ENCODE assay signal across 32 mouse cellular contexts in the genomic region with DNA sequence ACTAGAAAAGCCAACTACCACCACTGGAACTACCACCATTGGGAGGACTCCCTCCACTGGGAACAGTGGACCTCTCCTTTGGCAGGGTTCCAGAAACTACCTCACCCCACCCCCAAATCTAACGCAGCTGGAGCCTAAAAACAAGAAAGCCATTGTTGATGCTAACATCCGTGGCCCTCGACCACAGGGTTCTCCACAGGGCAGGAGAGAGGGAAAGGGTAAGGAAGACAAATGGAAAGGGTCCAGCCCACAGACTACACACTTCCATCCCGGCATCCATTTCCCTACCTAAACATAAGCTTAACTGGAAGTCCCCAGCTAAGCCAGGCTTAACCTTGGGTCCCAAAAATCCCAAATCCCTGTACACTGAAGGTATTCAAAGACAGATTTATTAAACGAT. TPM values are rescaled to one million over a fixed set of nuclear protein-coding genes. Genes with fewer than 3 reads are reported as not detected.
A peak's percentile ranks its signal among the peaks of the same experiment; 100 is the strongest.
DNase-seq lines count a peak whose midpoint lies in the region; ATAC-seq and TF ChIP-seq lines count a peak whose summit lies in the region.
"Had no signal": no experiment of that assay in that cellular context is flagged by ENCODE, and none has a peak within 500 bp of the region (broad histone marks: within the 10 kb centered on the region; RNA-seq: fewer than 3 reads in every experiment).

No protein-coding gene starts in this region.

- no peaks in the 10 kb centered on the region for H3K4me1 ChIP-seq in hindbrain, embryonic 11.5 days (replicated peaks; ENCODE audit: control insufficient read depth, insufficient read depth, low read length)
- no peaks in the 10 kb centered on the region for H3K4me1 ChIP-seq in hindbrain, postnatal 0 days (ENCODE audit: insufficient read depth, low read length)
- H3K4me1 ChIP-seq in neural tube, embryonic 11.5 days (ENCODE audit: control insufficient read depth, insufficient read depth, low read length): no peaks in the 10 kb centered on the region
- H3K4me1 ChIP-seq: intestine, embryonic 15.5 days had no signal

- peak; percentile 51; the same call in 1 of the 2 replicates for ATAC-seq in hindbrain, embryonic 11.5 days (ENCODE audit: low FRiP score)
- no peak for ATAC-seq in hindbrain, postnatal 0 days
- peak; percentile 55; the same call in 1 of the 2 replicates for ATAC-seq in neural tube, embryonic 11.5 days (ENCODE audit: insufficient read depth, low FRiP score, low TSS enrichment)
- ATAC-seq: CD4-positive, CD25-positive, alpha-beta regulatory T cell, adult 4 months; forebrain, embryonic 14.5 days; forebrain, postnatal 0 days; intestine, embryonic 15.5 days had no signal

- H3K36me3 ChIP-seq in hindbrain, embryonic 11.5 days (ENCODE audit: control insufficient read depth, insufficient read depth, low read length): no peaks in the 10 kb centered on the region
- H3K36me3 ChIP-seq in hindbrain, postnatal 0 days (ENCODE audit: insufficient read depth, low read length): no peaks in the 10 kb centered on the region
- no peaks in the 10 kb centered on the region for H3K36me3 ChIP-seq in neural tube, embryonic 11.5 days (ENCODE audit: control insufficient read depth, insufficient read depth, low read length)
- H3K36me3 ChIP-seq: embryonic facial prominence, embryonic 10.5 days; embryonic facial prominence, embryonic 13.5 days; heart, embryonic 12.5 days; heart, embryonic 15.5 days; hindbrain, embryonic 13.5 days; intestine, embryonic 15.5 days had no signal

- no peak for DNase-seq in hindbrain, embryonic 11.5 days (ENCODE audit: low spot score)
- no peak for DNase-seq in hindbrain, postnatal 0 days (ENCODE audit: low spot score)
- peak; percentile 40 for DNase-seq in neural tube, embryonic 11.5 days (ENCODE audit: low spot score)
- DNase-seq in neural tube, embryonic 10.5 days (ENCODE audit: extremely low spot score, low spot score): no peak
- peak; percentile 52 for DNase-seq in R1 (ENCODE audit: low read depth, low spot score)
- DNase-seq in ZHBTc4 (ENCODE audit: low read depth, low spot score): peak; percentile 6
- DNase-seq in gastrocnemius, postnatal 14 days: no peak
- DNase-seq in right cerebral cortex, adult 2 months (ENCODE audit: low spot score in 2 of 2): no peak
- DNase-seq: adrenal gland, adult 2 months; adrenal gland, postnatal 14 days; cerebellum, adult 11-12 months; cerebellum, adult 8-10 months; cerebellum, postnatal 10 days; cerebellum, postnatal 36 days; embryo, embryonic 11 days; forebrain, postnatal 0 days; gastrocnemius, adult 2 months; gastrocnemius, postnatal 25 days; heart, adult 18-20 months; heart, postnatal 10 days; heart, postnatal 36 days had no signal

- no peak overlapping the region for H3K4me2 ChIP-seq in hindbrain, embryonic 11.5 days (replicated peaks; ENCODE audit: low read depth, low read length)
- H3K4me2 ChIP-seq in hindbrain, postnatal 0 days (ENCODE audit: low read depth, low read length): no peak overlapping the region
- no peak overlapping the region for H3K4me2 ChIP-seq in neural tube, embryonic 11.5 days (ENCODE audit: low read depth)
- H3K4me2 ChIP-seq: embryonic facial prominence, embryonic 13.5 days; heart, embryonic 12.5 days; heart, embryonic 15.5 days; hindbrain, embryonic 13.5 days; intestine, embryonic 15.5 days had no signal

- no peak overlapping the region for H3K4me3 ChIP-seq in hindbrain, embryonic 11.5 days (ENCODE audit: low read depth, low read length)
- H3K4me3 ChIP-seq in hindbrain, postnatal 0 days (ENCODE audit: low read length): no peak overlapping the region
- H3K4me3 ChIP-seq in neural tube, embryonic 11.5 days (ENCODE audit: low read depth, low read length): no peak overlapping the region
- H3K4me3 ChIP-seq: embryonic facial prominence, embryonic 10.5 days; embryonic facial prominence, embryonic 13.5 days; erythroblast, embryonic 14.5 days; gastrocnemius, adult 2 months; heart, embryonic 12.5 days; heart, embryonic 15.5 days; hindbrain, embryonic 13.5 days; intestine, embryonic 15.5 days had no signal

- H3K9me3 ChIP-seq in hindbrain, embryonic 11.5 days (ENCODE audit: control insufficient read depth, low read length): no peaks in the 10 kb centered on the region
- H3K9me3 ChIP-seq in hindbrain, postnatal 0 days (ENCODE audit: low read length): no peaks in the 10 kb centered on the region
- no peaks in the 10 kb centered on the region for H3K9me3 ChIP-seq in neural tube, embryonic 11.5 days (ENCODE audit: control insufficient read depth, low read length)
- H3K9me3 ChIP-seq: embryonic facial prominence, embryonic 10.5 days; embryonic facial prominence, embryonic 13.5 days; heart, embryonic 12.5 days; heart, embryonic 15.5 days; hindbrain, embryonic 13.5 days; intestine, embryonic 15.5 days had no signal

- 58% methylated on average over 5 of the region's 5 CpGs for WGBS in hindbrain, embryonic 11.5 days
- 20% methylated on average over 5 of the region's 5 CpGs for WGBS in hindbrain, postnatal 0 days
- 58% methylated on average over 5 of the region's 5 CpGs for WGBS in neural tube, embryonic 11.5 days

- H3K27me3 ChIP-seq in hindbrain, embryonic 11.5 days (ENCODE audit: control insufficient read depth, insufficient read depth, low read length): no peaks in the 10 kb centered on the region
- no peaks in the 10 kb centered on the region for H3K27me3 ChIP-seq in hindbrain, postnatal 0 days (ENCODE audit: insufficient read depth, low read length)
- H3K27me3 ChIP-seq in neural tube, embryonic 11.5 days (ENCODE audit: control insufficient read depth, insufficient read depth, low read length): no peaks in the 10 kb centered on the region
- H3K27me3 ChIP-seq: embryonic facial prominence, embryonic 13.5 days; heart, embryonic 12.5 days; heart, embryonic 15.5 days; hindbrain, embryonic 13.5 days; intestine, embryonic 15.5 days had no signal

- no peak overlapping the region for H3K9ac ChIP-seq in hindbrain, embryonic 11.5 days (ENCODE audit: low read depth, low read length)
- H3K9ac ChIP-seq in hindbrain, postnatal 0 days (replicated peaks; ENCODE audit: low read length): no peak overlapping the region
- H3K9ac ChIP-seq in neural tube, embryonic 11.5 days (ENCODE audit: low read length): no peak overlapping the region
- H3K9ac ChIP-seq: embryonic facial prominence, embryonic 13.5 days; forebrain, postnatal 0 days; heart, embryonic 12.5 days; heart, embryonic 15.5 days; hindbrain, embryonic 13.5 days; intestine, embryonic 15.5 days had no signal

- no peak overlapping the region for H3K27ac ChIP-seq in hindbrain, embryonic 11.5 days (ENCODE audit: low read depth, low read length)
- no peak overlapping the region for H3K27ac ChIP-seq in hindbrain, postnatal 0 days
- no peak overlapping the region for H3K27ac ChIP-seq in neural tube, embryonic 11.5 days (ENCODE audit: low read depth, low read length)
- H3K27ac ChIP-seq: embryonic facial prominence, embryonic 10.5 days; embryonic facial prominence, embryonic 13.5 days; gastrocnemius, adult 2 months; heart, embryonic 15.5 days; intestine, embryonic 15.5 days had no signal

- intact Hi-C loops in gastrocnemius, postnatal 14 days (cut with DNase I; ENCODE audit: low total_unique reads): no loop called here

- TF ChIP-seq CTCF in hindbrain, postnatal 0 days (IDR thresholded peaks at IDR 0.05; ENCODE audit: low read depth): no peak

RNA-seq across cellular contexts. Expression of a gene that starts 59.0 kb away (rescaled TPM):
- polyA plus RNA-seq in hindbrain, embryonic 11.5 days (2014; fragmentation: Nextera tagmentation; extraction: Ambion mirVana): 20.7 and 22.3 TPM in 2 replicates
- total RNA-seq in hindbrain, postnatal 0 days (2014; rRNA removed): 30.7 and 37.3 TPM in 2 replicates
- 10.3 and 10.6 TPM in 2 replicates for polyA plus RNA-seq in hindbrain, postnatal 0 days (2015; fragmentation: Nextera tagmentation; extraction: Ambion mirVana)
- 11.4 and 11.9 TPM in 2 replicates for polyA plus RNA-seq in neural tube, embryonic 11.5 days (2014; fragmentation: Nextera tagmentation; extraction: Ambion mirVana)
- not detected for total RNA-seq in gastrocnemius, postnatal 14 days (2021)
- total RNA-seq: adrenal gland, adult 2 months; gastrocnemius, adult 2 months; gastrocnemius, postnatal 25 days; heart, postnatal 10 days; heart, postnatal 36 days; MEL had no signal
- polyA plus RNA-seq: C2C12; erythroblast, embryonic 14.5 days had no signal

Comparison
In these comparisons a context has a peak if more than half of its experiments do, and no peak if none do; other contexts are left out.
1. DNase-seq: peak in neural tube, embryonic 11.5 days (single experiment), R1 (single experiment) and ZHBTc4 (single experiment); none in hindbrain, embryonic 11.5 days (single experiment), hindbrain, postnatal 0 days (single experiment), neural tube, embryonic 10.5 days (single experiment), gastrocnemius, postnatal 14 days (single experiment) and right cerebral cortex, adult 2 months (0 of 2).